Mouse (Mus musculus): Measurements from ENCODE around the gene Abhd11.

- TF ChIP-seq CTCF (IDR thresholded peaks at IDR 0.05; ENCODE audit: low read depth) = no peak
- TF ChIP-seq EP300 (IDR thresholded peaks at IDR 0.05; ENCODE audit: low read depth) = no peak
Measured at GRCm38 (mm10) chr5:135010320-135010709, 1.4 kb downstream of the Abhd11 start.
